Mouse (Mus musculus): Measurements from ENCODE around the gene Zc3h10.
"Not testable (repeated sequence)": the region's sequence is repeated elsewhere in the genome, so short reads cannot be mapped to it uniquely, and the experiment has no call there.

Zc3h10 gene

DNA sequence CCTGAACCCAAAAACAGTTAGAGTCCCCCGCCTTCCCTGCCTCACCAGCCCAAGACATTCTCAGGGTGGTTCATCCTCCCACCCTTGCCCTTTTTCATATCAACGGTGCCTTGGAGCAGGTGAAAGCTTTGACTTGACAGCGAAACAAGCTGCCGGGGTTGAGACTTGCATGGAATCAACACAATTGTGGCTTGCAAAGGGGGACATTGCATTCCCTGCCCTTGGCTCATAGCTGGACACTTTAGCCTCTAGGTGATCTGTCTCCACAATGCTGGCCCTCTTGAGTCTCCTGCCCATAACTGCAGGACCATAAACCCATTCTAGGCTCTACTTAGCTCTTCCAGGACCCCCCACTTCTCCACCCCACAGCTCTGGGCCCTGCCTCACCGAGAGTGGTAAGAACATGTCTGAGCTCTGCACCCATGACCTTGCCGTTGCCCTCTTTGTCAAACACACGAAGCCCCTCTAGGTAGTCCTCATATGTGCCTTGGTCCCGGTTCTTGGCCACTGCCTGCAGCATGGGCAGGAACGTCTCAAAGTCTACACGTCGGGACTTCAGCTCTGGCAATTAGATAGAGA is 52.8 kb downstream of the Zc3h10 start:
- DNase-seq = no peak

DNA sequence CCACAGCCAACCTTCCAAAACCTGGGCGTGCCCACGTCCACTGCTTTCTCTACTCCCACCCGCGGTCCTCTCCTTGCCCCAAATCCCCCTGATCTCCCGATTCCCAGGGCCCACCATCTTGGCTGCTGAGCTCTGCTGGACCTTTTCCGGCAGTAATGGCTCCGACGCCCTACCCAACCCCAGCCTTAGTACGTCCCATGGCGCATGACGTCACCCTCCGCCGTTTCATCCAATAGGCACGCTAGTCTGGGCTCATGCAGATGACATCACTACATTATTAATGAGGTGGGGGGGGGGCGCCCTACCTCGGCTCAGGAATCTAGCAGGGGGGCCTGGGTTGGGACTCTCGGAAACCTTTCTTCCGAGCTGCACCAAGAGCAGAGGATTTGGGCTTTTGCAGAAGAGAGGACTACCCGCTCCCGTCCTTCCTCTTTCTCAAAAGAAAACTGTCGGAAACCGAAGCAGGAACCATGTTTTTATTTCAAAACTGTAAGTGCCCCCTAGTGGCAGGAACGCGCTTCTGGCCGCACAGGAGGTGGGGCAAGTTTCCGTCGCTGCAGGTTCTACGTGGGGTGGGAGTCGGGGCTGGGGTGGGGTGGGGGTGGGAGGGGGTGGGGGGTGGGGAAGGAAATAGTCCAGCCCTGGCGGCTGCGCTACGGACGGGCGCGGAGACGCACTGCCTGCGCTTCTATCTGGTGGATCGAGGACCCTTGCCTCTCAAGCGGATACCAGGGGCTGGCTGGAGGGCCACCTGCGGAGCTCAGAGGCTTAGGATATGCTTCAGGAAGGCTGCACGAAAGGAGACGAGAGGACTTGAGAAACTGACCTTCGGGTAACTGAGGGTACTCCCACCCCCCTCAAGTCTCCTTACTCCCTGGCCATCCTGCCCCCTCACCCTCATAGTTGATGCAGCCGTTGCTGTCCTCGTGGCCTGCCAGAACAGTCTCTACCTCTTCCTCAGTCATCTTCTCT is 53.6 kb downstream of the Zc3h10 start, which contains the start of gene Myl6:
TSS of gene Myl6 (minus strand) at position 451 of the 972 bp plus-strand sequence.
- peak; percentile 99 for DNase-seq

DNA sequence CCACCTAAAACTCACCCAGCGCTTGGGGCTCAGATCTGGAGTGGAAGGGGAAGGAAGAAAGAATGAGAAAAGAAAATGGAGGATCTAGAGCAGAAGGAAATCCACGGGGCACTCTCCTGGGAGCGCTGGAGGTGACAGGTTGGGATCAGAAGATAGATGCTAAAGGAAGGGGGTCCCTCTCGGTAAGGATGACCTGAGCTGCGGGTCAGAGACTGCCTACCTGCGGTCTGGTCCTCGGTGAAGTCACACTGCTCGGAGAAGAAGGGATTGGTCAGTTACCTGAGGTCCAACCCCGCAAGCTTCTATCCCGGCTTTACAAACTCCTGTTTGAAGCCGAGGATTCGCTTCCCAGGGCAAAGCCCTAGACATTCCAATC is 54.3 kb downstream of the Zc3h10 start:
- no peak for DNase-seq

DNA sequence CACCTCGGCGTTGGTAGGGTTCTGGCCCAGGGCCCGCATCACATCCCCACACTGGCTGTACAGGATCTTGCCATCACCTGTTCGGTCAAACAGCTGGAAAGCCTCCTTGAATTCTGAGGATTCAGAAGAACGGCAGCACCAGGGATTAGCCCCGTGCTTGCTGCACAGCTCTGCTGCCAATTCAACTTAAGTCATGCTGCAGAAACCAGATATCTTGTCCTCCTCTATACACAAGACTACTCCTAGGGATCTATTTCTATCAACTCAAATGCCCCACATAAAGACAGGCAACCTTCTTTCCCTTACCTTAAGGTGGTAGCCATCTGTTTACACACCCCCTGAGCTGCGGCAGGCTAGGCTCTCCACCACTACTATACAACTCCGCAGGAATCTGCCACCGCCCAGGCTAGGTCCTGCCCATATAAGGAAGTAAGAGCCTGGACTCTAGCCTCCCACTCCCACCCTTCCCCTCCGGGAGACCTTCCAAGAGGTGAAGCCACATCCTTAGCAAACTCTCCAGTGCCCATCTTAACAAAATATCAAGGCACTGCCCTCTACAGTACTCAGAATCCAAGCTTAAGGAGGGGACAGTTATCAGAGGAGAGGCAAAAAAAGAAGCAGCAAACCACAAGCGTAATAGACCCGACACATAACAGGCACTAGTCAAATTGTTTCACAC is 54.8 kb downstream of the Zc3h10 start:
- DNase-seq = peak; percentile 86

DNA sequence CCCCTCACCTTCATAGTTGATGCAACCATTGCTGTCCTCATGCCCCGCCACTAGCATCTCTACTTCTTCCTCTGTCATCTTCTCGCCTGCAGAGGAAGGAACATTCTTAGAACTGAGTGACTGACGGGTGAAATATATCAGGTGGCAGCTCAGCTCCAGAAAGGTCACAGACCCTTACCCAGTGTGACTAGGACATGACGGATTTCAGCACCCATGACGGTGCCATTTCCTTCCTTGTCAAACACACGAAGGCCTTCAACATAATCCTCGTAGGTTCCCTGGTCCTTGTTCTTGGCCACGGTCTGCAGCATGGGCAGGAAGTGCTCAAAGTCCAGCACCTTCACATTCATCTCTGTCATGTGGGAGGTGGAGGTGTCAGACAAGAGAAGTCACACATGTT is 55.5 kb downstream of the Zc3h10 start:
- not testable (repeated sequence) for DNase-seq

Data from lung, postnatal 10 days (tissue).